Mouse (Mus musculus) macrophage (primary cell): ENCODE measurements around the gene Irf1. TPM values are rescaled to one million over a fixed set of nuclear protein-coding genes. Genes with fewer than 3 reads are reported as not detected.

Source experiments
- H3K27ac ChIP-seq: fragments of 350-480 bp; formaldehyde crosslinking; 2 replicates; pipeline ENCODE4 v1.9.0; 2021
- H3K36me3 ChIP-seq: fragments of 350-480 bp; formaldehyde crosslinking; 2 replicates; pipeline ENCODE4 v1.9.0; 2021; ENCODE audit errors: inconsistent target
- H3K4me3 ChIP-seq: fragments of 350-480 bp; formaldehyde crosslinking; 2 replicates; pipeline ENCODE4 v1.9.0; 2021; ENCODE audit errors: inconsistent target
- H3K79me2 ChIP-seq: fragments of 350-480 bp; formaldehyde crosslinking; 2 replicates; pipeline ENCODE4 v1.9.0; 2021; ENCODE audit errors: inconsistent target
- WGBS: methylation state at CpG from one replicate; pipeline ENCODE4 v1.1.7; 2026; ENCODE audit warnings: inconsistent platforms; ENCODE audit not compliant: missing documents; 5-methylcytosine and 5-hydroxymethylcytosine counted together
- polyA plus RNA-seq: library from polyadenylated mRNA; stranded (reverse); fragments of 250-400 nt; gene quantifications from 3 replicates; pipeline ENCODE4 v1.2.4, GENCODE M21; 2018; ENCODE audit warnings: inconsistent platforms

Gene Irf1
- polyA plus RNA-seq, 1 experiment from 2014 or later, result 77.3 TPM

GRCm38 (mm10) chr11:53820516-53821170 is 50.8 kb downstream of the Irf1 start:
- Histone ChIP-seq H3K36me3 (no peaks in the 10 kb centered on the region), H3K4me3 (no peak overlapping the region), H3K79me2 (no peaks in the 10 kb centered on the region), H3K27ac (no peak overlapping the region)
- WGBS, result 68% methylated on average over 9 of the region's 13 CpGs

DNA sequence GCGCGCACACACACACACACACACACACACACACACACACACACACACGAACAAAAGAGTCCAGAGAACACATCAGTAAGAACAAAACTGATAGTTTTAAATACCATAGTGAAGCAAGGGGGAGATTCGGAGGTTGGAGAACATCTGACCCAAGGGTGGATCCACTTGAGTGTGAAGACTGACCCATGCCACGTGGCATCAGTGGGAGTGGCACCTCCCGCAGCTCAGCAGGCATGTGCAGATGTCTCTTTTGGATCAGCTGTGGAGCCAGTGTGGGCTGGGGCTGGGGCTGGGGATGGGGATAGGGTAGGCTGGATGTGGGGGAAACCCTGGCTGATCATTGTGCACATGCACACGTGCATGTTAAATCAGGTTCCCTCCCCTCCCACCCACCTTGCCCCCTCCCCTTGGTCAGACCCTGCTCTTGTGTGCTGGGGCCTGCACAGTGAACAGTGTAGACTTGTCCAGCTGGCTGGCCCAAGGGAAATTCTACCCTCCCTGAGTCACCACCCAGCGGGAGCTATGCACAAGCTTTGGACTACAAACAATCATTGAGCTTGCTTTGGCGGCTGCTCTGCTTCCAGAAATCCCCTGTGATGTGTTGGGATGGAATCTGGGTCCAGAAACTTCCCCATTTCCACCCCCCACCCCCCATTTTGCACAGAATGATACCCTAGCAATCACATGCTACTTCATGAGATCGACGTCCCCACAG is 51.6 kb downstream of the Irf1 start:
- H3K27ac ChIP-seq, result no peak overlapping the region
- H3K36me3 ChIP-seq, result no peaks in the 10 kb centered on the region
- WGBS, result 93% methylated on average over 8 of the region's 11 CpGs
- H3K4me3 ChIP-seq, result no peak overlapping the region
- H3K79me2 ChIP-seq, result no peaks in the 10 kb centered on the region

GRCm38 (mm10) chr11:53821945-53822338 is 52.1 kb downstream of the Irf1 start:
- Histone ChIP-seq H3K36me3 (no peaks in the 10 kb centered on the region), H3K79me2 (no peaks in the 10 kb centered on the region), H3K27ac (no peak overlapping the region), H3K4me3 (no peak overlapping the region)
- WGBS, result 100% methylated on average over 3 of the region's 3 CpGs

DNA sequence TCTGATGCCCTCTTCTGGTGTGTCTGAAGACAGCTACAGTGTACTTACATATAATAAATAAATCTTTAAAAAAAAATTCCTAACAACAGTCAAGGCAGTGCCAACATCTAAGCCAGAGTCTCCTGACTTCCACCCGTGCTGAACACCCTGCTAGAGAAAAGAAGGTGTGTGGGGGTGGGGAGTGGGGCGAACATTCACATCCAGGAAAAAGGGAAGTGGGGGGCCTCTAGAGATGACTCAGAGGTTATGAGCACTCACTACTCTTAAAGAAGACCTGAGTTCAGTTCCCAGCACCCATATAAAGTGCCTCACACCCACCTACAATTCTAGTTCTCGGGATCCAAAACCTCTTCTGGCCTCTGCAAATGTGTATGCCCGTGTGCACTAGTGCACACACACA is 55.6 kb downstream of the Irf1 start:
- H3K27ac ChIP-seq, result no peak overlapping the region
- no peaks in the 10 kb centered on the region for H3K79me2 ChIP-seq
- no peak overlapping the region for H3K4me3 ChIP-seq
- H3K36me3 ChIP-seq, result no peaks in the 10 kb centered on the region
- 52% methylated on average over 4 of the region's 4 CpGs for WGBS

Other genes starting within 250 kb of the Irf1 start
- 25.8 to 223 TPM (median 90.7 TPM) in 3 replicates for gene Kif3a, start 202.6 kb upstream of the Irf1 start, polyA plus RNA-seq
- 0.53 to 1.6 TPM in 2 of 3 replicates, not detected in the other for gene Il4, start 151.3 kb upstream of the Irf1 start, polyA plus RNA-seq
- not detected in 3 replicates for gene Il13, start 135.3 kb upstream of the Irf1 start, polyA plus RNA-seq
- 13.3 to 30.3 TPM (median 19.0 TPM) in 3 replicates for gene Rad50, start 62.7 kb upstream of the Irf1 start, polyA plus RNA-seq
- not detected in 3 replicates for gene Il5, start 49.2 kb upstream of the Irf1 start, polyA plus RNA-seq
- gene Gm17334, start 3.2 kb downstream of the Irf1 start, polyA plus RNA-seq, result not detected in 3 replicates
- gene Gm12216, start 89.2 kb downstream of the Irf1 start, polyA plus RNA-seq, result 0.89 to 3.5 TPM (median 1.1 TPM) in 3 replicates
- 6.8 to 9.4 TPM (median 9.2 TPM) in 3 replicates for gene Slc22a5, start 121.6 kb downstream of the Irf1 start, polyA plus RNA-seq
- gene Slc22a21, start 210.3 kb downstream of the Irf1 start, polyA plus RNA-seq, result 0.66 to 2.6 TPM (median 1.7 TPM) in 3 replicates